Mouse (Mus musculus) liver, embryonic 14.5 days (tissue): ENCODE data around the gene Serpinc1. TPM values are rescaled to one million over a fixed set of nuclear protein-coding genes. Genes with fewer than 3 reads are reported as not detected.

Experiments
- ATAC-seq: fragments of 200-750 bp; cut with Nextera tagmentation; 2 replicates; pipeline ENCODE4 v1.8.0; 2017; ENCODE audit warnings: moderate number of reproducible peaks, mild to moderate bottlenecking, moderate library complexity; ENCODE audit not compliant: insufficient read depth
- DNase-seq, 3 experiments: peaks; one replicate each; pipeline ENCODE4 v3.0.0-alpha.2; 2012 to 2013; ENCODE audit warnings: low read depth in 3 of 3, low spot score in 3 of 3
- H3K27ac ChIP-seq: fragments of 300-500 bp; sonication (generic); 2 replicates; pipeline ENCODE4 v1.5.1; 2014; ENCODE audit warnings: moderate library complexity, mild to moderate bottlenecking, control low read depth, inconsistent platforms
- H3K27me3 ChIP-seq: fragments of 300-500 bp; sonication (generic); 2 replicates; pipeline ENCODE4 v1.6.1; 2014; ENCODE audit warnings: mild to moderate bottlenecking, low read length, moderate library complexity; ENCODE audit not compliant: control insufficient read depth, insufficient read depth
- H3K36me3 ChIP-seq: fragments of 300-500 bp; sonication (generic); replicated peaks from 2 replicates; pipeline ENCODE4 v1.6.1; 2014; ENCODE audit warnings: low read depth; ENCODE audit not compliant: control insufficient read depth, insufficient read depth
- H3K4me1 ChIP-seq, 2 experiments: fragments of 200-500 bp in 1 of 2; fragments of 300-500 bp in 1 of 2; sonication (generic) in 1 of 2; replicated peaks; 2 replicates each; pipeline ENCODE4 v1.6.1; 2012 to 2014; ENCODE audit warnings: antibody characterized with exemption in 1 of 2, inconsistent platforms in 1 of 2, low read length in 1 of 2; ENCODE audit not compliant: control insufficient read depth in 2 of 2, insufficient read depth in 2 of 2
- H3K4me2 ChIP-seq: fragments of 300-500 bp; sonication (generic); 2 replicates; pipeline ENCODE4 v1.6.1; 2014; ENCODE audit warnings: low read depth, mild to moderate bottlenecking, control low read depth, moderate library complexity
- H3K4me3 ChIP-seq, 2 experiments: fragments of 200-500 bp in 1 of 2; fragments of 300-500 bp in 1 of 2; sonication (generic) in 1 of 2; 2 replicates each; pipeline ENCODE4 v1.5.1; 2012 to 2014; ENCODE audit warnings: low read depth in 2 of 2, low read length in 2 of 2, mild to moderate bottlenecking in 2 of 2, control low read depth in 1 of 2, inconsistent platforms in 1 of 2, moderate library complexity in 1 of 2; ENCODE audit not compliant: insufficient read depth in 1 of 2
- H3K9ac ChIP-seq: fragments of 300-500 bp; sonication (generic); replicated peaks from 2 replicates; pipeline ENCODE4 v1.6.1; 2014; ENCODE audit warnings: mild to moderate bottlenecking, control low read depth, moderate library complexity
- H3K9me3 ChIP-seq: fragments of 300-500 bp; sonication (generic); 2 replicates; pipeline ENCODE4 v1.6.1; 2016; ENCODE audit warnings: low read length, mixed read lengths; ENCODE audit not compliant: control insufficient read depth
- CTCF ChIP-seq: IDR thresholded peaks from 2 replicates; pipeline ENCODE4 v1.5.1; 2016; ENCODE audit warnings: antibody characterized with exemption, low read depth, control low read depth
- EP300 ChIP-seq: IDR thresholded peaks from 2 replicates; pipeline ENCODE4 v1.6.1; 2016; ENCODE audit warnings: antibody characterized with exemption, low read depth
- whole genome bisulfite sequencing: fragments of 180-500 bp; shearing (Covaris S2); extraction: QIAGEN DNeasy Blood & Tissue Kit; methylation state at CpG from one replicate; pipeline ENCODE4 v1.1.7; 2014; ENCODE audit not compliant: insufficient replicate concordance; 5-methylcytosine and 5-hydroxymethylcytosine counted together
- polyA plus RNA-seq, 2 experiments: library from polyadenylated mRNA; depleted of rRNA in 1 of 2; stranded (reverse) in 1 of 2; unstranded in 1 of 2; fragments of >200 nt; fragmentation: Nextera tagmentation in 1 of 2; extraction: Ambion mirVana in 1 of 2; gene quantifications; 2 replicates each; pipeline versions ENCODE4 v1.2.1 to v1.2.3; 2012 to 2014

Serpinc1 gene
- polyA plus RNA-seq, 2 experiments: 309 to 511 TPM

- DNase-seq: no peak
- no peaks in the 10 kb centered on the region for H3K27me3 ChIP-seq
- no peak for TF ChIP-seq EP300
- H3K4me3 ChIP-seq: no peak overlapping the region
- H3K27ac ChIP-seq: no peak overlapping the region
- H3K4me1 ChIP-seq: peaks cover 10 to 13% of the 10 kb centered on the region in 2 experiments
- 68% methylated on average over 3 of the region's 3 CpGs for WGBS
- no peak overlapping the region for H3K4me2 ChIP-seq
- no peak overlapping the region for H3K9ac ChIP-seq
- H3K36me3 ChIP-seq: no peaks in the 10 kb centered on the region
- H3K9me3 ChIP-seq: no peaks in the 10 kb centered on the region
- ATAC-seq: no peak
These were observed 51.7 kb downstream of the Serpinc1 start for GRCm38 (mm10) chr1:161030058-161030457.

GRCm38 (mm10) chr1:161031881-161032280 is 53.5 kb downstream of the Serpinc1 start:
- TF ChIP-seq EP300 (no peak), CTCF (no peak)
- ATAC-seq (no peak), DNase-seq (no peak)
- no peak overlapping the region for H3K4me3 ChIP-seq
- H3K9ac ChIP-seq: no peak overlapping the region
- H3K27me3 ChIP-seq: no peaks in the 10 kb centered on the region
- peaks cover 10 to 13% of the 10 kb centered on the region in 2 experiments for H3K4me1 ChIP-seq
- H3K4me2 ChIP-seq: no peak overlapping the region
- H3K36me3 ChIP-seq: peaks cover 13% of the 10 kb centered on the region
- WGBS: 85% methylated on average over 9 of the region's 9 CpGs
- H3K9me3 ChIP-seq: no peaks in the 10 kb centered on the region
- H3K27ac ChIP-seq: no peak overlapping the region

- Histone ChIP-seq H3K4me3 (no peak overlapping the region), H3K9me3 (no peaks in the 10 kb centered on the region), H3K27me3 (no peaks in the 10 kb centered on the region), H3K4me2 (peak overlapping the region; percentile 20; the same call in 1 of the 2 replicates), H3K36me3 (peaks cover 18% of the 10 kb centered on the region), H3K27ac (no peak overlapping the region), H3K9ac (no peak overlapping the region), H3K4me1 (peaks cover 10 to 13% of the 10 kb centered on the region in 2 experiments)
- DNase-seq (no peak), ATAC-seq (no peak)
- TF ChIP-seq CTCF (no peak), EP300 (peak; percentile 17; the same call in 1 of the 2 replicates)
- WGBS: 64% methylated on average over 7 of the region's 7 CpGs
These were observed 54.0 kb downstream of the Serpinc1 start for GRCm38 (mm10) chr1:161032345-161032744.

- H3K36me3 ChIP-seq: peaks cover 34% of the 10 kb centered on the region
These were observed 55.6 kb downstream of the Serpinc1 start for GRCm38 (mm10) chr1:161033856-161034434.

GRCm38 (mm10) chr1:161034435-161035280 is 56.3 kb downstream of the Serpinc1 start, which contains the start of gene Zbtb37:
Zbtb37 (minus strand) TSS chr1:161034849.
- Histone ChIP-seq H3K27ac (peak within 1 kb of the TSS; percentile 98), H3K4me1 (peaks cover 12 to 13% of the 10 kb centered on the region in 2 experiments), H3K36me3 (peaks cover 39% of the 10 kb centered on the region), H3K4me2 (peak within 1 kb of the TSS; percentile 85), H3K9ac (peak within 1 kb of the TSS; percentile 95), H3K27me3 (no peaks in the 10 kb centered on the region), H3K9me3 (no peaks in the 10 kb centered on the region), H3K4me3 (peak within 1 kb of the TSS; percentile 84 to 89)
- WGBS: under 1% methylated on average over 73 of the region's 76 CpGs
- TF ChIP-seq EP300 (no peak), CTCF (no peak)
- DNase-seq (peak; percentile 98 to 99 (median 98)), ATAC-seq (peak; percentile 83)

More at GRCm38 (mm10) chr1:161033856-161034434, 55.6 kb downstream of the Serpinc1 start:
- H3K9ac ChIP-seq: peak overlapping the region; percentile 95
- DNase-seq (no peak), ATAC-seq (no peak)
- no peaks in the 10 kb centered on the region for H3K27me3 ChIP-seq
- peak overlapping the region; percentile 98 for H3K27ac ChIP-seq
- TF ChIP-seq CTCF (no peak), EP300 (no peak)
- H3K4me2 ChIP-seq: peak overlapping the region; percentile 85
- WGBS: under 1% methylated on average over 21 of the region's 21 CpGs
- peak overlapping the region; percentile 84 to 89 for H3K4me3 ChIP-seq
- peaks cover 12 to 13% of the 10 kb centered on the region in 2 experiments for H3K4me1 ChIP-seq
- no peaks in the 10 kb centered on the region for H3K9me3 ChIP-seq
